Mouse (Mus musculus): ENCODE data around the gene Gm21985. TPM values are rescaled to one million over a fixed set of nuclear protein-coding genes. Genes with fewer than 3 reads are reported as not detected.
"Not testable (repeated sequence)": the region's sequence is repeated elsewhere in the genome, so short reads cannot be mapped to it uniquely, and the experiment has no call there.

Gm21985 gene
- total and polyA plus RNA-seq, 2 experiments: not detected

DNA sequence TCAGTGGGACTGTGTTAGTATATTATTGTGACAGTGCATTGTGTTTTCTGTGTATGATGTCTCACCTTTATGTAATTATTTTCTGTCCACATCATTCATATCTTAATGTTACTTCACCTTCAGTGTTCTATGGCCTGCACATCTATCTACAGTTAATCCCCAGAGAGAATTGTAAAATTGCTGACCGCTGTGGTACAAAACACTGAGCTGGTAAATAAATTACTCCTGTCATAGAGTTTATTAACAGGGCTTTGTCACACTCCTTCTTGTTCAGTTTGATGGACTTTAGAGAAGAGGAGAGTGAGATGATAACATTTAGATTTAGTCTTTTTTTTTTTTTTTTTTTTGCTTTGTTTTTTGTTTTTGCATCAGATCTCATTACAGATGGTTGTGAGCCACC is 16.7 kb downstream of the Gm21985 start:
- whole genome bisulfite sequencing: 96% methylated on average over 1 of the region's 1 CpGs
- peaks cover 6% of the 10 kb centered on the region; the same call in 1 of the 2 replicates for H3K4me1 ChIP-seq (ENCODE audit: control insufficient read depth, insufficient read depth, low read length)
- H3K79me2 ChIP-seq (ENCODE audit: control insufficient read depth, insufficient read depth, low read length): peaks cover 2% of the 10 kb centered on the region; the same call in 1 of the 2 replicates
- H3K9ac ChIP-seq (ENCODE audit: low read depth, low read length): no peak overlapping the region
- no peak overlapping the region for H3K27ac ChIP-seq (replicated peaks; ENCODE audit: insufficient read depth, low read depth, low read length)
- TF ChIP-seq POLR2A (IDR thresholded peaks at IDR 0.05; ENCODE audit: extremely low read depth, insufficient read depth, low read length) (no peak), CTCF (IDR thresholded peaks at IDR 0.05; ENCODE audit: low read depth, low read length) (no peak)
- no peak for DNase-seq (ENCODE audit: extremely low read depth, low read depth, low spot score)
- H3K27me3 ChIP-seq (ENCODE audit: control insufficient read depth, insufficient read depth, low read length): no peaks in the 10 kb centered on the region
- no peaks in the 10 kb centered on the region for H3K36me3 ChIP-seq (ENCODE audit: control insufficient read depth, insufficient read depth, low read length)
- no peak overlapping the region for H3K4me3 ChIP-seq (ENCODE audit: insufficient read depth, low read depth, low read length)

- Histone ChIP-seq H3K27ac (replicated peaks; ENCODE audit: insufficient read depth, low read depth, low read length) (0 out of 2 replicates have a peak overlapping the region, but pooled peaks have one; percentile 15), H3K36me3 (ENCODE audit: control insufficient read depth, insufficient read depth, low read length) (no peaks in the 10 kb centered on the region), H3K27me3 (ENCODE audit: control insufficient read depth, insufficient read depth, low read length) (no peaks in the 10 kb centered on the region), H3K79me2 (ENCODE audit: control insufficient read depth, insufficient read depth, low read length) (peaks cover 2% of the 10 kb centered on the region; the same call in 1 of the 2 replicates), H3K4me1 (ENCODE audit: control insufficient read depth, insufficient read depth, low read length) (peaks cover 6% of the 10 kb centered on the region; the same call in 1 of the 2 replicates), H3K9ac (ENCODE audit: low read depth, low read length) (peak overlapping the region; percentile 51), H3K4me3 (ENCODE audit: insufficient read depth, low read depth, low read length) (peak overlapping the region; percentile 47)
- TF ChIP-seq POLR2A (IDR thresholded peaks at IDR 0.05; ENCODE audit: extremely low read depth, insufficient read depth, low read length) (no peak), CTCF (IDR thresholded peaks at IDR 0.05; ENCODE audit: low read depth, low read length) (no peak)
- peak; percentile 64 for DNase-seq (ENCODE audit: extremely low read depth, low read depth, low spot score)
- WGBS: 6% methylated on average over 21 of the region's 21 CpGs
Measured at GRCm38 (mm10) chr2:112284363-112285030, 18.4 kb downstream of the Gm21985 start.

DNA sequence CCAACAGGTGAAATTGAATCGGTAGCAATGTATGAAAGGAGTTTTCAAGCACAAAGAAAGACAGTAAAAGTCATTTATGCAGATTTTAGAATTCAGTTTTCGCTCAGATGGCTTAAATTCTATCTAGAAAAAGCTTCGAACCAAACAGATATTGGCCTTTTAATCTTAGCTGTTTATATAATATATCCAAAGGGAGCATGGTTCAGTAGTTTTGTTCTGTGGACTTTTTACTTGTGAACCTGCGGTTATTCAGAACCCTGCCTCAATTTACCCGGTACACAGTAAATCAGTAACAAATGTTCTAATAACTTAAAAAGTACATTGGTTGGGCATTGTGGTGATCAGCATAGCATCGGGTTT is 18.9 kb downstream of the Gm21985 start:
- no peak overlapping the region for H3K9ac ChIP-seq (ENCODE audit: low read depth, low read length)
- DNase-seq (ENCODE audit: extremely low read depth, low read depth, low spot score): peak; percentile 42
- peaks cover 6% of the 10 kb centered on the region; the same call in 1 of the 2 replicates for H3K4me1 ChIP-seq (ENCODE audit: control insufficient read depth, insufficient read depth, low read length)
- H3K79me2 ChIP-seq (ENCODE audit: control insufficient read depth, insufficient read depth, low read length): peaks cover 2% of the 10 kb centered on the region; the same call in 1 of the 2 replicates
- no peaks in the 10 kb centered on the region for H3K36me3 ChIP-seq (ENCODE audit: control insufficient read depth, insufficient read depth, low read length)
- TF ChIP-seq POLR2A (IDR thresholded peaks at IDR 0.05; ENCODE audit: extremely low read depth, insufficient read depth, low read length) (no peak), CTCF (IDR thresholded peaks at IDR 0.05; ENCODE audit: low read depth, low read length) (no peak)
- H3K27ac ChIP-seq (replicated peaks; ENCODE audit: insufficient read depth, low read depth, low read length): no peak overlapping the region
- H3K27me3 ChIP-seq (ENCODE audit: control insufficient read depth, insufficient read depth, low read length): no peaks in the 10 kb centered on the region
- WGBS: 35% methylated on average over 6 of the region's 6 CpGs
- peak overlapping the region; percentile 26; the same call in 1 of the 2 replicates for H3K4me3 ChIP-seq (ENCODE audit: insufficient read depth, low read depth, low read length)

GRCm38 (mm10) chr2:112286062-112286461 is 19.9 kb downstream of the Gm21985 start:
- H3K36me3 ChIP-seq (ENCODE audit: control insufficient read depth, insufficient read depth, low read length); H3K27ac ChIP-seq (replicated peaks; ENCODE audit: insufficient read depth, low read depth, low read length); H3K4me3 ChIP-seq (ENCODE audit: insufficient read depth, low read depth, low read length); H3K4me1 ChIP-seq (ENCODE audit: control insufficient read depth, insufficient read depth, low read length); H3K79me2 ChIP-seq (ENCODE audit: control insufficient read depth, insufficient read depth, low read length); DNase-seq (ENCODE audit: extremely low read depth, low read depth, low spot score); H3K27me3 ChIP-seq (ENCODE audit: control insufficient read depth, insufficient read depth, low read length); H3K9ac ChIP-seq (ENCODE audit: low read depth, low read length): not testable (repeated sequence)
- 97% methylated on average over 1 of the region's 1 CpGs for WGBS

- WGBS: 55% methylated on average over 4 of the region's 4 CpGs
- TF ChIP-seq POLR2A (IDR thresholded peaks at IDR 0.05; ENCODE audit: extremely low read depth, insufficient read depth, low read length) (no peak), CTCF (IDR thresholded peaks at IDR 0.05; ENCODE audit: low read depth, low read length) (no peak)
- H3K4me3 ChIP-seq (ENCODE audit: insufficient read depth, low read depth, low read length): no peak overlapping the region
- H3K9ac ChIP-seq (ENCODE audit: low read depth, low read length): no peak overlapping the region
- H3K4me1 ChIP-seq (ENCODE audit: control insufficient read depth, insufficient read depth, low read length): peaks cover 6% of the 10 kb centered on the region; the same call in 1 of the 2 replicates
- H3K27ac ChIP-seq (replicated peaks; ENCODE audit: insufficient read depth, low read depth, low read length): no peak overlapping the region
- no peaks in the 10 kb centered on the region for H3K36me3 ChIP-seq (ENCODE audit: control insufficient read depth, insufficient read depth, low read length)
- DNase-seq (ENCODE audit: extremely low read depth, low read depth, low spot score): peak; percentile 75
- H3K79me2 ChIP-seq (ENCODE audit: control insufficient read depth, insufficient read depth, low read length): peaks cover 2% of the 10 kb centered on the region; the same call in 1 of the 2 replicates
- no peaks in the 10 kb centered on the region for H3K27me3 ChIP-seq (ENCODE audit: control insufficient read depth, insufficient read depth, low read length)
Measured at GRCm38 (mm10) chr2:112287059-112287458, 20.9 kb downstream of the Gm21985 start.

- H3K27me3 ChIP-seq (ENCODE audit: control insufficient read depth, insufficient read depth, low read length): no peaks in the 10 kb centered on the region
- no peak overlapping the region for H3K4me3 ChIP-seq (ENCODE audit: insufficient read depth, low read depth, low read length)
- no peak overlapping the region for H3K27ac ChIP-seq (replicated peaks; ENCODE audit: insufficient read depth, low read depth, low read length)
- peaks cover 6% of the 10 kb centered on the region; the same call in 1 of the 2 replicates for H3K4me1 ChIP-seq (ENCODE audit: control insufficient read depth, insufficient read depth, low read length)
- no peak overlapping the region for H3K9ac ChIP-seq (ENCODE audit: low read depth, low read length)
- peaks cover 5% of the 10 kb centered on the region; the same call in 1 of the 2 replicates for H3K79me2 ChIP-seq (ENCODE audit: control insufficient read depth, insufficient read depth, low read length)
- no peaks in the 10 kb centered on the region for H3K36me3 ChIP-seq (ENCODE audit: control insufficient read depth, insufficient read depth, low read length)
- WGBS: 97% methylated on average over 3 of the region's 3 CpGs
- TF ChIP-seq POLR2A (IDR thresholded peaks at IDR 0.05; ENCODE audit: extremely low read depth, insufficient read depth, low read length): no peak
- no peak for TF ChIP-seq CTCF (IDR thresholded peaks at IDR 0.05; ENCODE audit: low read depth, low read length)
- DNase-seq (ENCODE audit: extremely low read depth, low read depth, low spot score): no peak
Measured at GRCm38 (mm10) chr2:112289507-112289906, 23.4 kb downstream of the Gm21985 start.
